Mouse (Mus musculus): ENCODE data around the gene Tcf23.

- TF ChIP-seq CTCF (IDR thresholded peaks at IDR 0.05; ENCODE audit: low read depth, low read length) (no peak), TAL1 (conservative IDR thresholded peaks at IDR 0.05; ENCODE audit: low read depth, low read length) (no peak)
These were observed 33.1 kb downstream of the Tcf23 start for GRCm38 (mm10) chr5:31001560-31001959.

All from G1E (cell line).